Comparison of ENCODE assay signal across 8 mouse cellular contexts in the genomic region with DNA sequence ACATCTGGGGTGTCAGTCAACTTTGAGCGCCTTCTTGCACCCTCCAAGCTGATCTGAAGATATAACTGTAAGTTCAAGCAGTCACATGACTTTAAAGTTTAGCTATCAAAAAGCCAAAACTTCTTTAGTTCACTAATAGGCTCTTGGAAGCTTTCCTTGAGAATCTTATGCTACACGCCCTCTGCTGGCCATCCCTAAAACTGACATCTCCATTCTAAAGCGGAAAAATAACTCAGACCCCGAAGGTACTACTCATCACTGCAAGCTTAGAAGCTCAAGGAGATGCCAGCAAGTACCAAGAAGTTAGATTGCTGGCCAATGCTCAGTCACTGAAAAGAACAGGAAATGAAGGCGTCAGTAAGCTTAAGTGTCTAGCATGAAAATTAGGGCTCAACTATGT. TPM values are rescaled to one million over a fixed set of nuclear protein-coding genes. Genes with fewer than 3 reads are reported as not detected.
A peak's percentile ranks its signal among the peaks of the same experiment; 100 is the strongest.
DNase-seq lines count a peak whose midpoint lies in the region; ATAC-seq and TF ChIP-seq lines count a peak whose summit lies in the region.
"Had no signal": no experiment of that assay in that cellular context is flagged by ENCODE, and none has a peak within 500 bp of the region (broad histone marks: within the 10 kb centered on the region; RNA-seq: fewer than 3 reads in every experiment).

No protein-coding gene starts in this region.

- H3K27ac ChIP-seq in embryonic facial prominence, embryonic 10.5 days (replicated peaks), result no peak overlapping the region
- no peak overlapping the region for H3K27ac ChIP-seq in lung, embryonic 14.5 days (ENCODE audit: low read depth)
- H3K27ac ChIP-seq: liver, embryonic 15.5 days had no signal

- peaks cover 35% of the 10 kb centered on the region for H3K4me1 ChIP-seq in embryonic facial prominence, embryonic 10.5 days
- peaks cover 6% of the 10 kb centered on the region; the same call in 1 of the 2 replicates for H3K4me1 ChIP-seq in lung, embryonic 14.5 days (ENCODE audit: insufficient read depth)

- no peaks in the 10 kb centered on the region for H3K9me3 ChIP-seq in embryonic facial prominence, embryonic 10.5 days
- no peaks in the 10 kb centered on the region for H3K9me3 ChIP-seq in lung, embryonic 14.5 days (ENCODE audit: low read depth, low read length)
- H3K9me3 ChIP-seq: liver, embryonic 15.5 days had no signal

- H3K9ac ChIP-seq in lung, embryonic 14.5 days, result no peak overlapping the region
- H3K9ac ChIP-seq: liver, embryonic 15.5 days had no signal

- ATAC-seq in lung, embryonic 14.5 days (ENCODE audit: insufficient read depth), result no peak

- TF ChIP-seq CTCF in lung, embryonic 14.5 days (IDR thresholded peaks at IDR 0.05; ENCODE audit: low read depth), result peak; percentile 66

- H3K4me3 ChIP-seq in embryonic facial prominence, embryonic 10.5 days, result no peak overlapping the region
- no peak overlapping the region for H3K4me3 ChIP-seq in lung, embryonic 14.5 days (ENCODE audit: low read depth, low read length)
- H3K4me3 ChIP-seq: liver, embryonic 15.5 days had no signal

- no peaks in the 10 kb centered on the region for H3K36me3 ChIP-seq in embryonic facial prominence, embryonic 10.5 days (replicated peaks)
- H3K36me3 ChIP-seq in lung, embryonic 14.5 days (ENCODE audit: insufficient read depth), result no peaks in the 10 kb centered on the region
- H3K36me3 ChIP-seq: liver, embryonic 15.5 days had no signal

- peak; percentile 31 to 72 for DNase-seq in spleen, postnatal 4 days (ENCODE audit: low spot score in 2 of 2)
- DNase-seq in spleen, postnatal 36 days (ENCODE audit: low spot score in 2 of 2), result no peak
- DNase-seq in adrenal gland, postnatal 25 days, result peak; percentile 50
- peak; percentile 64 for DNase-seq in embryonic facial prominence, embryonic 10.5 days (ENCODE audit: low spot score)
- DNase-seq in kidney, postnatal 10 days, result peak; percentile 78
- DNase-seq in lung, embryonic 14.5 days, result peak; percentile 85
- peak; percentile 49 for DNase-seq in retina, postnatal 7 days (ENCODE audit: low read depth, low spot score)

- H3K4me2 ChIP-seq in lung, embryonic 14.5 days, result no peak overlapping the region
- H3K4me2 ChIP-seq: liver, embryonic 15.5 days had no signal

- WGBS in embryonic facial prominence, embryonic 10.5 days, result 11% methylated on average over 5 of the region's 5 CpGs
- WGBS in lung, embryonic 14.5 days, result 6% methylated on average over 5 of the region's 5 CpGs

- H3K27me3 ChIP-seq in embryonic facial prominence, embryonic 10.5 days (replicated peaks; ENCODE audit: low read depth, poor library complexity, severe bottlenecking), result peaks cover 30% of the 10 kb centered on the region
- H3K27me3 ChIP-seq in lung, embryonic 14.5 days (ENCODE audit: insufficient read depth, low read length), result no peaks in the 10 kb centered on the region

RNA-seq across cellular contexts. Expression of a gene that starts 3.7 kb away (rescaled TPM):
- 12.5 TPM in 2 replicates for total RNA-seq in adrenal gland, postnatal 25 days (2021)
- polyA plus RNA-seq in embryonic facial prominence, embryonic 10.5 days (2016; fragmentation: Nextera tagmentation; extraction: Ambion mirVana), result 10.3 and 10.9 TPM in 2 replicates
- polyA plus RNA-seq in lung, embryonic 14.5 days (2014; fragmentation: Nextera tagmentation; extraction: Ambion mirVana), result 6.3 and 6.9 TPM in 2 replicates

RNA-seq across cellular contexts. Expression of a gene that starts 23.5 kb away (rescaled TPM):
- total RNA-seq in adrenal gland, postnatal 25 days (2021), result not detected in 2 replicates
- polyA plus RNA-seq in embryonic facial prominence, embryonic 10.5 days (2016; fragmentation: Nextera tagmentation; extraction: Ambion mirVana), result 0.54 and 0.76 TPM in 2 replicates
- 0.43 and 0.46 TPM in 2 replicates for polyA plus RNA-seq in lung, embryonic 14.5 days (2014; fragmentation: Nextera tagmentation; extraction: Ambion mirVana)

RNA-seq across cellular contexts. Expression of a gene that starts 29.5 kb away (rescaled TPM):
- total RNA-seq in adrenal gland, postnatal 25 days (2021), result 0.57 and 0.73 TPM in 2 replicates
- 0.44 and 1.2 TPM in 2 replicates for polyA plus RNA-seq in embryonic facial prominence, embryonic 10.5 days (2016; fragmentation: Nextera tagmentation; extraction: Ambion mirVana)
- 0.43 and 0.53 TPM in 2 replicates for polyA plus RNA-seq in lung, embryonic 14.5 days (2014; fragmentation: Nextera tagmentation; extraction: Ambion mirVana)

RNA-seq across cellular contexts. Expression of a gene that starts 54.4 kb away (rescaled TPM):
- 299 and 392 TPM in 2 replicates for total RNA-seq in adrenal gland, postnatal 25 days (2021)
- 664 and 683 TPM in 2 replicates for polyA plus RNA-seq in embryonic facial prominence, embryonic 10.5 days (2016; fragmentation: Nextera tagmentation; extraction: Ambion mirVana)
- polyA plus RNA-seq in lung, embryonic 14.5 days (2014; fragmentation: Nextera tagmentation; extraction: Ambion mirVana), result 558 and 560 TPM in 2 replicates

Comparison
In these comparisons a context has a peak if more than half of its experiments do, and no peak if none do; other contexts are left out.
1. DNase-seq: peak in spleen, postnatal 4 days (2 of 2), adrenal gland, postnatal 25 days (single experiment), embryonic facial prominence, embryonic 10.5 days (single experiment), kidney, postnatal 10 days (single experiment), lung, embryonic 14.5 days (single experiment) and retina, postnatal 7 days (single experiment); none in spleen, postnatal 36 days (0 of 2).